Mouse (Mus musculus) forebrain, embryonic 15.5 days (tissue): Measurements from ENCODE around the gene Armc10. TPM values are rescaled to one million over a fixed set of nuclear protein-coding genes. Genes with fewer than 3 reads are reported as not detected.

ENCODE experiments used
- polyA plus RNA-seq: library from polyadenylated mRNA; unstranded; fragments of >200 nt; fragmentation: Nextera tagmentation; extraction: Ambion mirVana; gene quantifications from 2 replicates; pipeline ENCODE4 v1.2.1, GENCODE M21; 2015

Armc10 gene
- polyA plus RNA-seq, 1 experiment from 2014 or later: 90.3 TPM

Other genes starting within 250 kb of the Armc10 start
- gene Ccdc146, start 221.1 kb upstream of the Armc10 start, polyA plus RNA-seq: 0.33 and 1.4 TPM in 2 replicates
- gene Fam185a, start 220.9 kb upstream of the Armc10 start, polyA plus RNA-seq: 7.2 and 8.3 TPM in 2 replicates
- 2.6 and 2.7 TPM in 2 replicates for gene Lrrc17, start 102.3 kb upstream of the Armc10 start, polyA plus RNA-seq
- 0.33 and 0.34 TPM in 2 replicates for gene Fbxl13, start 179 bp upstream of the Armc10 start, polyA plus RNA-seq
- gene Napepld, start 55.6 kb downstream of the Armc10 start, polyA plus RNA-seq: 3.9 and 4.2 TPM in 2 replicates
- gene Pmpcb, start 91.3 kb downstream of the Armc10 start, polyA plus RNA-seq: 85.3 and 89.1 TPM in 2 replicates
- 69.2 and 72.3 TPM in 2 replicates for gene Dnajc2, start 139.4 kb downstream of the Armc10 start, polyA plus RNA-seq
- gene Psmc2, start 139.5 kb downstream of the Armc10 start, polyA plus RNA-seq: 178 and 186 TPM in 2 replicates
- gene Slc26a5, start 219.8 kb downstream of the Armc10 start, polyA plus RNA-seq: 0.09 and 0.37 TPM in 2 replicates